Mouse (Mus musculus): ENCODE data around the gene Gm8113.
"Not testable (repeated sequence)": the region's sequence is repeated elsewhere in the genome, so short reads cannot be mapped to it uniquely, and the experiment has no call there.

Gene Gm8113

GRCm38 (mm10) chr14:43924688-43925403 is at the start of gene Gm8113:
Gm8113 (plus strand) TSS chr14:43925390.
- not testable (repeated sequence) for DNase-seq (ENCODE audit: low read depth, low spot score)

- not testable (repeated sequence) for DNase-seq (ENCODE audit: low read depth, low spot score)
Measured at GRCm38 (mm10) chr14:43875417-43875816, 49.8 kb upstream of the Gm8113 start, which contains the start of gene Ear1. Ear1 (minus strand) TSS chr14:43875517.

GRCm38 (mm10) chr14:43877789-43878188 is 47.4 kb upstream of the Gm8113 start:
- not testable (repeated sequence) for DNase-seq (ENCODE audit: low read depth, low spot score)

DNA sequence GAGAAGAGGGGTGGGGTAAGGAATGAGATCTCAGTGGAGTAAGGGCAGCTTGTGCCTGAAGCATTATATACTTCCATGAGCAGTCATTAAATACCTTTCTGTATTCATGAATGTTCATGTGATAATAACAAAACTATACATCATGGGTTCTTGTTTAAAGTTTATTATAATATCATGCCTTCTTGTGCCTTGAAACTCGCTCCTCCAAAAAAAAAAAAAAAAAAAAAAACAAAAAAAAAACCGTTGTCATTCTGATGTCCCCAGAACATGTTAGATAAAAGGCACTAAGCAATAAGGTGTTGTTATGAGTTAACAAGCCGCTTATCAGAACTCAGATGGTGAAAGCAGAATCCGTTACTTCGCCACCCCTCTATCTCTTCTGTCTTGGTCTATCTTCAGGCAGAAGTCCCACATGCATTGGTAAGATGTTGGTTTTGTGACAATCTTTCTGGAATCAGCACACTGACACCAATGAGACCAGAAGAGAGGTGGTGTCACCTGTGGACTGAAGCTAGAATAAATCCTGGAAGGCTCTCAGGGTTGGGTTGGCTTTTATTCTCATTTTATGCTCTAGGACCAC is 45.1 kb upstream of the Gm8113 start:
- DNase-seq (ENCODE audit: low read depth, low spot score): not testable (repeated sequence)

- not testable (repeated sequence) for DNase-seq (ENCODE audit: low read depth, low spot score)
Measured at GRCm38 (mm10) chr14:43886235-43886634, 39.0 kb upstream of the Gm8113 start.

- DNase-seq (ENCODE audit: low read depth, low spot score): not testable (repeated sequence)
Measured at GRCm38 (mm10) chr14:43891288-43891687, 33.9 kb upstream of the Gm8113 start.

GRCm38 (mm10) chr14:43895357-43895756 is 29.8 kb upstream of the Gm8113 start:
- DNase-seq (ENCODE audit: low read depth, low spot score): not testable (repeated sequence)

GRCm38 (mm10) chr14:43898577-43898976 is 26.6 kb upstream of the Gm8113 start:
- DNase-seq (ENCODE audit: low read depth, low spot score): not testable (repeated sequence)

- DNase-seq (ENCODE audit: low read depth, low spot score): not testable (repeated sequence)
Measured at GRCm38 (mm10) chr14:43918214-43918613, 7.0 kb upstream of the Gm8113 start.

DNA sequence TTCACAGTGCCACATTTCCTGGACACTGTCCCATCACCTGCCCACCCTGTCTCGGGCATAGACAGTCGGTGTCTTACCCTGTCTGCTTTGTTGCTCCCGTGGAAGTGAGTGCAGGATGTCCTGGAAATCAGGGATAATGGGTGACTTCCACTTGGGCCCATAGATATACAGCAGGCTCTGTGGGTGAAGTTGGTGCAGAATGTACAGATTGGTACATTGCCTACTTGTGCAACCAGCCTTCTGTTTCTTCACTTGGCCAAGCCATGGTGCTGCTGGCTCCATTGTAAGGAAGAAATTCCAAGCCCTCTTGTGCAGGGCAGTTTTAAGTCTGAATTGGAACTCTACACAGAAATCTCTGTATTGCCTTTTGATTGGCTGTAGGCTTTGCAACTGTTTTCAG is 1.7 kb upstream of the Gm8113 start, which contains the start of gene Ear10:
Gene Ear10, minus strand, starts transcription at position 101 of the 400 bp plus-strand sequence.
- DNase-seq (ENCODE audit: low read depth, low spot score): not testable (repeated sequence)

DNA sequence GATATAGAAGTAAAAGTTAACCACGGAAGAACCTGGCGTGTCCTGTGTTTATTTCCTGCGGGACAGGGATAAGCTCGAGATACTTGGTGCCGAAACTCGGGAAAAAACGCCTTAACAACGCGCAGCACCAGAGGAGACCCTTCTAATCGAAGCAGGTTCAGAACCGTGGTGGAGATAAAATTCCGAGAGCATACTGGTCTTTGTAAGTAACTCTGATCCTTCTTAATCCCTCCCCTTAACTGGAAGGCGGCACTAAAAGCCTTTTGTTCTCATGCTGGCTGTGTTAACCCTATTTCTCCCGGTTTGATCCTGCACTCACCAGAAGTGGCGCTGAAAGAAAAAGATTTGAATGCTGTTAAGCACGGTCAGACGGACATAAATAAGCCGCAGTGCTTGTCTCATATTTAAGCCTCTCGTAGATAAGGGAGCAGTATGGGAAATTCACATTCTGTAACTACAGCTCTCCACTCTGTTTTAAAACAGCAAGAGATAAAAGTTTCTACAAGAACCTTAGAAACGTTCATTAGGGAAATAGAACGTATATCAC is 287 bp downstream of the Gm8113 start:
- not testable (repeated sequence) for DNase-seq (ENCODE audit: low read depth, low spot score)

DNA sequence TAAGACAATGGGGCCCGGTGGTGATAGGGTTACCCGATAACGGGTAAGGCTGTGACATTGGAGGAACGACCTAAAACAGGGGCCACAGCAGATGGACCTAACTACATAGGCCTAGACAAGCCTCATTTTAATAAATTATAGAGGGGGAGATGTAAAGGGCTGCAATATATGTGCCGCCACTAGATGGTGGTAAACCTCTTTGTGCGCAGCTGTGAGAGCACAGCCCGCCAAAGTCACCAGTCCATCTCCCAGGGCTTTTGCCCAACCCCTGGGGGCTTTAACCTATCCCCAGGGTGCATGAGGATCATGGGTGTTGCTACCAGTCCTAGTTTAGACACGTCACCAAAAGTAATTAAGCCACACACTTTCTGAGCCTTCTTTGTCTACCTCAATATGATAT is 7.8 kb downstream of the Gm8113 start:
- peak; percentile 45 for DNase-seq (ENCODE audit: low read depth, low spot score)

- DNase-seq (ENCODE audit: low read depth, low spot score): not testable (repeated sequence)
Measured at GRCm38 (mm10) chr14:43933399-43933798, 8.2 kb downstream of the Gm8113 start.

- DNase-seq (ENCODE audit: low read depth, low spot score): not testable (repeated sequence)
Measured at GRCm38 (mm10) chr14:43953382-43953781, 28.2 kb downstream of the Gm8113 start.

DNA sequence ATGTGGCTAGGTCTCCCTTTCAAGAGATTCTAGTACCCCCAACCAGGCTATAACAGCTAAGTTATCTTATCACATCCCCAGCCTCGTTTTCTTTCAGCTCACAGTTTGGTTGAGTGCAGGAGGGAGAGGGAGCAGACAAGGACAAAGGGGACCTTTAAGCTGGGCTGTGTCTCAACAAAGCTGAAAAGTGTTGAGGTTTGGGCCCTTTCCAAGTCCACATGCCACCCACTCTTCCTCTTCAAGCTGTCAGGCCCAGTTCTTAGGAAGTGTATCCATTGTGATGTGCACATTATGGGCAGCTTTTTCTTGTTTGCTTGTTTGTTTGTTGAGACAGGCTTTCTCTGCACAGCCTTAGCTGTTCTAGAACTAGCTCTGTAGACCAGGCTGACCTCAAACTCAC is 29.9 kb downstream of the Gm8113 start:
- not testable (repeated sequence) for DNase-seq (ENCODE audit: low read depth, low spot score)

- not testable (repeated sequence) for DNase-seq (ENCODE audit: low read depth, low spot score)
Measured at GRCm38 (mm10) chr14:43956769-43957168, 31.6 kb downstream of the Gm8113 start, which contains the start of gene Ang5. Ang5 (plus strand) TSS chr14:43957069.

Data from 3T3-L1 (cell line).